Comparison of ENCODE assay signal across 14 mouse cellular contexts in the genomic region with DNA sequence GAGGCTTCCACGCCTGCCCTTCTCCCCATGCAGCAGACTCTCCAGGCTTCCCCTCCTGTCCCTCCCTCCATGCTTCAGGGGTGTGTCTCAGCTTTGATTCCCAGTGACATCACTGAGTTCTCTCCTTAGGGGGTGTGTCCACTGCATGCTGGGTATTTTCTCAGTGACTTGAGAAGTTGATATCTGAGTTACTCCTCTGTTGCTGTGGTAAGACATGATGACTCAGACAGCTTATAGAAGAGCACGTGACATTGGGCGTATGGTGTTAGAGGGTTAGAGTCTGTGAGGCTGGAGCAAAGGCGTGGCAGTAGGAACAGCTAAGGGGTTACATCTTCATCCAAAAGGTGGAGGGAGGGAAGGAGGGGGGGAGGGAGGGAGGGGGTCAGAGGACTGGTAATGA. TPM values are rescaled to one million over a fixed set of nuclear protein-coding genes. Genes with fewer than 3 reads are reported as not detected.
DNase-seq lines count a peak whose midpoint lies in the region; ATAC-seq and TF ChIP-seq lines count a peak whose summit lies in the region.
"Had no signal": no experiment of that assay in that cellular context is flagged by ENCODE, and none has a peak within 500 bp of the region (broad histone marks: within the 10 kb centered on the region; RNA-seq: fewer than 3 reads in every experiment).

No protein-coding gene starts in this region.

- peak; percentile 45 for DNase-seq in spleen, adult 12 weeks (ENCODE audit: low spot score)
- no peak for DNase-seq in spleen, postnatal 14 days (ENCODE audit: low spot score in 2 of 2)
- peak; percentile 37 for DNase-seq in NIH3T3 (ENCODE audit: low read depth)
- DNase-seq in right cerebral cortex, postnatal 25 days, result no peak
- no peak for DNase-seq in adrenal gland, postnatal 25 days
- DNase-seq in left cerebral cortex, postnatal 14 days (ENCODE audit: low spot score in 2 of 2), result no peak
- DNase-seq: adrenal gland, postnatal 10 days; cerebellum, postnatal 10 days; gastrocnemius, postnatal 10 days; heart, postnatal 4 days; midbrain, embryonic 14.5 days had no signal

- no peaks in the 10 kb centered on the region for H3K9me3 ChIP-seq in intestine, postnatal 0 days (ENCODE audit: control insufficient read depth)
- H3K9me3 ChIP-seq: limb, embryonic 15.5 days had no signal

- no peak for TF ChIP-seq POLR2A in myocyte (IDR thresholded peaks at IDR 0.05; ENCODE audit: insufficient read length, low read depth)

- H3K27me3 ChIP-seq in intestine, postnatal 0 days (replicated peaks; ENCODE audit: control insufficient read depth, insufficient read depth, low read length), result no peaks in the 10 kb centered on the region
- no peaks in the 10 kb centered on the region for H3K27me3 ChIP-seq in myocyte (ENCODE audit: control insufficient read depth, insufficient read depth, insufficient read length)
- H3K27me3 ChIP-seq: limb, embryonic 15.5 days had no signal

- no peak overlapping the region for H3K4me3 ChIP-seq in intestine, postnatal 0 days (ENCODE audit: low read depth, low read length)
- no peak overlapping the region for H3K4me3 ChIP-seq in myocyte
- H3K4me3 ChIP-seq: limb, embryonic 15.5 days had no signal

- no peaks in the 10 kb centered on the region for H3K4me1 ChIP-seq in intestine, postnatal 0 days (replicated peaks; ENCODE audit: control insufficient read depth, insufficient read depth, low read length)

- peak; percentile 32 for ATAC-seq in intestine, postnatal 0 days

- H3ac ChIP-seq in myocyte (ENCODE audit: control insufficient read depth, insufficient read length), result no peak overlapping the region

- no peaks in the 10 kb centered on the region for H3K79me2 ChIP-seq in myocyte (ENCODE audit: control insufficient read depth, insufficient read depth)

- H3K9ac ChIP-seq in intestine, postnatal 0 days (ENCODE audit: low read depth, low read length), result no peak overlapping the region
- H3K9ac ChIP-seq: limb, embryonic 15.5 days had no signal

- H3K36me3 ChIP-seq in intestine, postnatal 0 days (ENCODE audit: control insufficient read depth, insufficient read depth), result peaks cover 52% of the 10 kb centered on the region
- H3K36me3 ChIP-seq in myocyte (ENCODE audit: control insufficient read depth, insufficient read depth), result peaks cover 25% of the 10 kb centered on the region

- H3K4me2 ChIP-seq in intestine, postnatal 0 days (replicated peaks; ENCODE audit: low read depth), result no peak overlapping the region
- H3K4me2 ChIP-seq in myocyte (ENCODE audit: low read depth), result no peak overlapping the region
- H3K4me2 ChIP-seq: limb, embryonic 15.5 days had no signal

- 81% methylated on average over 4 of the region's 4 CpGs for WGBS in intestine, postnatal 0 days

- no peak overlapping the region for H3K27ac ChIP-seq in intestine, postnatal 0 days (ENCODE audit: low read depth, low read length)
- H3K27ac ChIP-seq: limb, embryonic 15.5 days had no signal

- TF ChIP-seq CTCF in intestine, postnatal 0 days (IDR thresholded peaks at IDR 0.05; ENCODE audit: low read depth), result no peak

- intact Hi-C loops in left cerebral cortex, postnatal 14 days (cut with DNase I), result no loop called here

TF ChIP-seq in myocyte, 11 proteins besides CTCF, POLR2A, EP300 and RAD21:
- TF ChIP-seq MYOD1 (IDR thresholded peaks at IDR 0.05; ENCODE audit: control insufficient read depth in 1 of 3, insufficient read length in 2 of 3, low read depth in 2 of 3) (no peak), USF1 (IDR thresholded peaks at IDR 0.05; ENCODE audit: low read depth) (peak; percentile 79)

RNA-seq across cellular contexts. Expression of a gene that starts 38.7 kb away (rescaled TPM):
- 1.1 and 1.4 TPM in 2 replicates for polyA plus RNA-seq in intestine, postnatal 0 days (2015; fragmentation: Nextera tagmentation; extraction: Ambion mirVana)
- polyA plus RNA-seq in myocyte (2012; fragmentation: generic; extraction: Trizol), result 3.7 TPM
- 9.4 and 13.3 TPM in 2 replicates for total RNA-seq in adrenal gland, postnatal 25 days (2021)
- 10 to 100 TPM; 17.2 to 19.3 TPM for total RNA-seq in left cerebral cortex, postnatal 14 days (2021)

Comparison
In these comparisons a context has a peak if more than half of its experiments do, and no peak if none do; other contexts are left out.
1. DNase-seq: peak in spleen, adult 12 weeks (single experiment) and NIH3T3 (single experiment); none in spleen, postnatal 14 days (0 of 2), right cerebral cortex, postnatal 25 days (single experiment), adrenal gland, postnatal 25 days (single experiment) and left cerebral cortex, postnatal 14 days (0 of 2).